Mouse (Mus musculus): Measurements from ENCODE around the gene Npy4r. TPM values are rescaled to one million over a fixed set of nuclear protein-coding genes. Genes with fewer than 3 reads are reported as not detected.

The Npy4r gene
- under 1 TPM in 1 of 4 experiments, not detected in 3; 0.07 TPM for total RNA-seq (2022)

GRCm38 (mm10) chr14:34152342-34152741 is at the start of gene Npy4r:
TSS of gene Npy4r (minus strand) at chr14:34152489.
- peak; percentile 32 to 36 for DNase-seq (ENCODE audit: low spot score in 2 of 2)

- no peak for DNase-seq (ENCODE audit: low spot score in 2 of 2)
Observed at GRCm38 (mm10) chr14:34201231-34202035, 49.1 kb upstream of the Npy4r start, which contains the start of gene Gprin2. TSS of gene Gprin2 (minus strand) at chr14:34201653.

DNA sequence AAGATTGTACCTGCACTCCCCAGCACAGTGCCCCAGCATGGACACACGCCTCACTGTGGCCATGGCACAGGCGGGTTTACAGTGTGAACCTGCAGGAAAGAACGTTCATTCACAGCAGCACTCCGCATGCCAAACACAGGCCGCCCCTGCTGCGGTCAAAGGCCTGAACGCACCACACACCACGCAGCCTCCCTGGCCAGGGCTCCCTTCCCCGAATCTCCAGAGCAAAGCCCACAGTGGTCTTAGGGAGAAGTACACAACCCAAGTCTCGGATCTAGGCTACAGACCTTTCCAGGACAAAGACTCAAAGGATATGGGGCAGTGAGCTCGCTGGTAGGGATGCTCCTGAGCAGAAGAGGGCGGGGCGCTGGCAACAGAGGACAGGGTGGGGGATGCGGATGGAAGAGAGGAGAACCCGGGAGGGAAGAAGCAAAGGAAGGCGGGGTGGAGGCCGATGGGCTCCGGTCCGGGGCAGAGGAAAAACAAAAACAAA is 48.5 kb upstream of the Npy4r start:
- DNase-seq (ENCODE audit: low spot score in 2 of 2): no peak

DNA sequence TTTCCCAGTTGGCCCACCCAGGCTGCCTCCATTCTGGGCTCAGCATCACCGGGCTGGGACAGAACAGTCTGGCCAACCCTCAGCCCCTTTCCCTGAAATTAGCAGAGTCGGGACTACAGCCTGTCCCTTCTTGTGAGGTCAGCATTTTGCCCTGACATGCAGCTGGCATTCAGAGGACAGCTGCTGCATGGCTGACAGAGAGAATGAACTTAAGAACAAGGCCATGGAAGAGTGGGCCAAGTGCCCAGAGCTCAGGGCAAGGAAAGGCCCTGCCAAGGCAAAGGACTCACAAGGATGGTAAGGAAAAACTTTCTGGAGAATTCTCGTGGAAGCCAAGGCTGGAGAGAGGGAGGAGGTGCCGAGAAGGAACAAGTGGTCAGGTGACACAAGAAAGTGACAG is 44.4 kb upstream of the Npy4r start:
- no peak for DNase-seq (ENCODE audit: low spot score in 2 of 2)

- no peak for DNase-seq (ENCODE audit: low spot score in 2 of 2)
Observed at GRCm38 (mm10) chr14:34195466-34195865, 43.2 kb upstream of the Npy4r start.

DNA sequence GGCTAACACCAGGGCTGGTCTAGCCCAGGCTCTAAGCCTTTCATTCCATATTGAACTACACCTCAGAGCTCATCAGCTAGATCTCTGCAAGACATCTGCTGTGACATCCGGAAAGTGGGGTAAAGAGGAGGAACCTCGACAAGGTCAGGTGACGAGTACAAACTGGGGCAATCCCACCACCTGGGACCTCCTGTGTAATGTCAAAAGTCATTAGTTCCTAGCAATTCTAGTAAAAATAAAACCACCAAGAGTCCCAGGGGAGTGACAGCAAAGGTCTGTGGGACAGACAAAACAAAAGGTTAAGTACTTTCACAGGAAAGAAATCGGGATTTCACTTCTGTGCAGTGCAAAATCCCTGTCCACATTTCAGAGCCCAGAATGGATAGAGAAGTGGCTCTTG is 41.6 kb upstream of the Npy4r start:
- no peak for DNase-seq (ENCODE audit: low spot score in 2 of 2)

DNA sequence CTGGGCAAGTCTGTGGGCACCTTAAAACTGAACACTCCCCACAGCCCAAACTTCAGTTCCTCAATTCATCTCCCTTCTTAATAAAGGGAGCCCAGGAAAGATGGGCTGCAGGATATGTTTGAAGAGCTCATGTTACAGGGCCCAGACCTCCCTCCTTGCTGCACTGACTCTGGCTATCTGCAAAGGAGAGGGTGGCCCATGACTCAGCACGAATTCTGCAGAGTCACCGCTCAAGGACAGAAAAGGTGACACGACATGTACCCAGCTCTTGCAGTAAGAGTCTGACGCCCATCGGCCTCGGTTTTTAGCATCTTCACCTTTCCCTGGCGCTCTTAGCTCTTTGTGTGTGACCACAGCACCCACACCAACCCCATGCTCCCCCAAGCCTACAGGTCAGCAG is 38.1 kb upstream of the Npy4r start:
- no peak for DNase-seq (ENCODE audit: low spot score in 2 of 2)

DNA sequence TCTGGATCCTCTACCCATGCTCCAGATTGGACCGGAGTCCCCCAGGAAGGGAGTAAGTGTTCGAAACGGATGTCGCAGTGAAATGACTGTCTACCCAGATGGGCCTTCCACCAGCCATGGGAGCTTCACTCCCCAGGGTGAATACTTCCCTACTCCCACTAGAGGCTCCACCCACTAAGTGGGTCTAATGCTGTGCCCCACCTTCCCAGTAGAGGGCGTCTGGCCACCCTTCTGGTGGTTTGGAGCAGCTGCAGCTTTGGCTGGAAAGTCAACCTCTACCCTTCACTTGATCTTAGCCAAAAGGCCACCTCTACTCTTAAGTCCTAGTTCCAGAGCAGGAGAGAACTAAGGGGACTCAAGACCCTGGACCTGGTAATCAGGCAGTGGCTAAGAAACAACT is 36.3 kb upstream of the Npy4r start:
- peak in 1 of 2 experiments; percentile 9 for DNase-seq (ENCODE audit: low spot score in 2 of 2)

DNA sequence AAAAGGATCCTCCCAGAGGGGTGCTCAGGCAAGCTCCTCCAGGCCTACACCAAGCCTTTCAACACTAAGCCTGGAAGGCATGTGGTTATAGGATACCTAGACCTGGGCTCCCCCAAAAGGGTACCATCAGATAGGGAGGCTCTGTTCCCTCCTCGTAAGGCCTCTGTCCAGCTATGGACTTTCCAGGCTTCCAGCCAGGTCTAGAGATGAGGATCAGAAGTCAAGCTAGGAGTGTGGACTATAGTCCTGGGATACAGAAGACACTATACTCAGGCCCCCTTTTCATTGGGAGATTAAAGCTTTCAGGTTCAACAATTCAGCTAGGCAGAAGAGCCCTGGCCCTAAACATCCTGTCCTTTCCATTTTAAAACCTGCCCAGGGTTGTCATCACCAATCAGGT is 30.8 kb upstream of the Npy4r start:
- no peak for DNase-seq (ENCODE audit: low spot score in 2 of 2)

GRCm38 (mm10) chr14:34179351-34179750 is 27.1 kb upstream of the Npy4r start:
- DNase-seq (ENCODE audit: low spot score in 2 of 2): no peak

DNA sequence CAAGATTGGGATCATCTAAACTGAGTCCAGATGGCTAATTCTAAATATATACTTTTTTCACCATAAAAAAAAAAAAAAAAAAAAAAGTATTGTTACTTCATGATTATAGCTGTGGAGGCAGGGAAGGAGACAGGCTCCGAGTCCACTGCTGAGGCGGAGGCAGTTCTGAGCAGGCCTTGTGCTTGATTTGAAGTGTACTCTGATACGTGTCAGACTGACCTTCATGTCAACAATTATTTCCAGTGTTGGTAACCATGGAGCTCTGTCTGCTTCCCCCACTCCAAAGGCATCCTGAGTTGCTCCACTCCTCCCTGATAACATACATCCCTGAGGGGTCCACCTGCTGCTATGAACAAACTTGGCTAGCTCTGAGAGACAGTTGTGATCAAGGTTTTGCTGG is 18.8 kb upstream of the Npy4r start:
- no peak for DNase-seq (ENCODE audit: low spot score in 2 of 2)

DNA sequence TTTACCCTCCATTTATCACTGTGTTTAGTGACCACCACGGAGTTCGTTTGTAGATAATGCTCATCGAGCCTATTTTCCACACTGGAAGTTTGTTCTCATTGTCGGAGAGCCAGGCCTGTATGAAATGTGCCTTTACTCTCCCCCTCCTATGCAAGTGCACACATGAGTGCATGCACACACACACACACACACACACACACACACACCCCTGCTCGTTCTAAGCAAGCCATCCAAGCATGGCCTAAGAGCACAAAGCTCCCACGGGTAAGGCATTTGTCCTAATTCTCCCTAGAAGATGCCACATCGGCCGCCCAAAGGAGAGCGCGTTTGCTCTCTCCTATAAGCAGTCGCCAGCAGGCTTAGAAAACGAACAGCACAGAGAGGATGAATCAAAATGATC is 3.5 kb upstream of the Npy4r start:
- DNase-seq (ENCODE audit: low spot score in 2 of 2): no peak

DNA sequence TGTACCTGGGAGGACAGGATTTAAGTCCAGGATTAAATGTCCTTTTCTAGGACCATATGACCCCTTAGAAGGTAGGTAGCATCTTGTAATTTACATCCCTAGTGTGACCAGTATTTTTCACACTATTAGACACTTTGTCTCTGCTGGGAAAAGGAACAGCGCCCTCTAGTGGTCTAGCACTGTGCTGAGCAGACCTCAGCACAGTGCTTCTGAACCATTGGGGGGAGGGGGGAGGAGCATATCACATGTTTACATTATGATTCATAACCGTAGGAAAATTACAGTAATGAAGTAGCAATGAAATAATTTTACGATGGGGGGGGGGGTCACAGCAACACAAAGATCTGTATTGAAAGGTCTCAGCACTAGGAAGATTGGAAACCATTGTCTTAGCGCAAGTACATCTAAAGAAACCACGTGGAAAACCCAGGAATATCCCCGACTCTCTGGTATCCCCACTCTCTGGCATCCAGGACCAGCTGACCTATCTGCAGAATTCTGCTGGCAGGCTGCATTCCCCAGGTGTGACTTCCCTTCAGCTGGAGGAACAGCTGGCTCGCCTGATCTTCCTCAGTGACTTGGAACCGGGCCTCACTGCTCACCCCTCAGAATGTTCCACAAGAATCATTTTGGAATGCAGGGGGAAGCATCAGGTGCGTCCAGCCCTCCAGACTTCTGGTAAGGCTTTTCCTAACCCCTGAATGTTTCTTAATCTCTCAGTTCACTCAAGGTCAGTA is 2.5 kb upstream of the Npy4r start:
- no peak for DNase-seq (ENCODE audit: low spot score in 2 of 2)

DNA sequence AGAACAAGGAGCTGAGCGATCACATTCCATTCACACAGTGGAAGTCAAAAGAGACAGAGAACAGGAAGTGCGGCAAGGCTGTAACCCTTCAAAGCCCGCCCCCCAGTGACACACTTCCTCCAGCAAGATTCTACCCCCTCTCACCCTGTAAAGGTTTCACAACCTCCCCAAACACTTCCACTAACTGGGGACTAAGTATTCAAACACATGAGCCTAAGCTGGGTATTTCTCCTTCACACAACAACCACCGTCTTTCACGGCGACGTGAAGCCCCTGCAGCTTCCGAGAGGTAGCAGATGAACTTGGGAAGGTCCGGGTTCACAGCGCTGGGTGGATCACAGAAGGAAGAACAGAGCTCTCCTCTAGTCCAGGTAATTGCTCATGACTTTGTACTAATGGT is 9.4 kb downstream of the Npy4r start:
- DNase-seq (ENCODE audit: low spot score in 2 of 2): no peak

GRCm38 (mm10) chr14:34142316-34142715 is 10.0 kb downstream of the Npy4r start:
- no peak for DNase-seq (ENCODE audit: low spot score in 2 of 2)

- no peak for DNase-seq (ENCODE audit: low spot score in 2 of 2)
Observed at GRCm38 (mm10) chr14:34139671-34140664, 12.3 kb downstream of the Npy4r start.

DNA sequence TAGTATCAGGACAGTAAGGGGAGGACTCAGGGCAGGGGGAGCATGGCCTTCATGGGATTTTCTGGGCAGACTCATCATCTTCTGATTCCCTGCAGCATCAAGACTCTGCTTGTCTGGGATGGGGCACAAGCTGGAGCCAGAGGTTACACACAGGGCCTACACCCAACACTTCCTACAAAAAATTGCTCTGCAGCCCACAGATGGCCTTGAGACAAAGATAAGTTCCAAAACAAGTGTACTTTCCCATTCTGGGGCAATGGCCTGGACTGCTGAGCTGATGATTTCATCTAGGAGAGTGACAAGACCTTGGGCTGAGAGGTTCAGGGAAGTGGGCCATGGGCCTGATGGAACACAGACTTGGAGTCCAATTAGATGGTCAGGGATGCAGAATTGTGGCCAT is 16.9 kb downstream of the Npy4r start:
- no peak for DNase-seq (ENCODE audit: low spot score in 2 of 2)

GRCm38 (mm10) chr14:34131216-34131615 is 21.1 kb downstream of the Npy4r start:
- no peak for DNase-seq (ENCODE audit: low spot score in 2 of 2)

DNA sequence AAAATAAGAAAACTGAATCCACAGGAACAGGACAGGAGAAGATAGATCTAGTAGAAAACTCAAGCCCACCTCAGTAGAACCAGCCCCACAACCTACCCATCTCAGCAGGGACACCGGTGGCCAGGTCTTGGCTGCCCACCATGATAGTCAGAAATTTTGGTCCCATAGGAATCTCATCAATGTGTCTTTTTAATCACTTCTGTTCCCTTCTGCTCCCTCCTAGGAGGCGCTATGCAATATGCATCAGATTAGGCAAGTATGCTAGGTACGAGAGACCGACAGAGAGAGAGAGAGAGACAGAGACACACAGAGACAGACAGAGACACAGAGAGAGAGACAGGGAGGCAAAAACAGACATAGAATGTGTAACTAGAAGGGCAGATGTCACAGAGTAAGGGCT is 30.6 kb downstream of the Npy4r start:
- no peak for DNase-seq (ENCODE audit: low spot score in 2 of 2)

DNA sequence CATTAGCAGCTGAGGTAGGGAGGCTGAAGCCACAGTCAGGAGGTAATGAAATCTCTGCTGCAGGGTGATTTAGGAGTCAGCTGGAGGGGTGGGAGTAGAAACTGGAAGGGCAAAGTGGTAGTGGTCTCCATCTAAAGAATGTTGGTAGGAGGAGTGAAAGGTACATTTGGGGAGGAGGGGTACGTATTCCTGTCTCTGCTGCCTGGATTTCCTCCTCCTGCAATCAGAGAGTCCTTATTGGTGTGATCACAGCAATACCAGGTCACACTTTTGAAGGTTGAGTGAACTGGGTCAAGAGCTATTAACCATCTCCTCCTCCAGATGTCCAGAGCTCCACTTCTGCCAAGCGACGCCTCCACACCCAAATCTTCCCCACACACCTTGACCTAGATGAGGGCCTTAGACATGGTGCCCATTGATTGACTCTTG is 31.4 kb downstream of the Npy4r start:
- no peak for DNase-seq (ENCODE audit: low spot score in 2 of 2)
